Mouse (Mus musculus) layer of hippocampus, postnatal 14 days (tissue): Measurements from ENCODE around the gene Celf5. TPM values are rescaled to one million over a fixed set of nuclear protein-coding genes. Genes with fewer than 3 reads are reported as not detected.
A peak's percentile ranks its signal among the peaks of the same experiment; 100 is the strongest.

Experiments used
- DNase-seq, 2 experiments: peaks; one replicate each; pipeline ENCODE4 v3.0.0; 2021 to 2022; ENCODE audit warnings: low spot score in 2 of 2, mixed read lengths in 1 of 2
- microRNA-seq, 2 experiments: library from miRNA; unstranded; fragments of <30 nt; microRNA quantifications; one replicate each; pipeline ENCODE4 v1.2.0; 2021
- total RNA-seq, 2 experiments: library from RNA; stranded (reverse); gene quantifications; 2 replicates each; pipeline ENCODE4 v1.2.3; 2021

The Celf5 gene
- total RNA-seq, 2 experiments from 2014 or later: 266 to 272 TPM

- no peak for DNase-seq
Measured at GRCm38 (mm10) chr10:81418216-81419070, 64.1 kb downstream of the Celf5 start.

GRCm38 (mm10) chr10:81417227-81418215 is 65.0 kb downstream of the Celf5 start:
- no peak for DNase-seq

GRCm38 (mm10) chr10:81416581-81417226 is 65.8 kb downstream of the Celf5 start:
- peak; percentile 86 to 90 for DNase-seq

- no peak for DNase-seq
Measured at GRCm38 (mm10) chr10:81415549-81416310, 66.8 kb downstream of the Celf5 start.

GRCm38 (mm10) chr10:81415146-81415545 is 67.4 kb downstream of the Celf5 start:
- DNase-seq: no peak

- no peak for DNase-seq
Measured at GRCm38 (mm10) chr10:81414682-81415081, 67.8 kb downstream of the Celf5 start.

GRCm38 (mm10) chr10:81413310-81414261 is 68.9 kb downstream of the Celf5 start:
- peak; percentile 75 to 79 for DNase-seq

GRCm38 (mm10) chr10:81412586-81413309 is 69.8 kb downstream of the Celf5 start:
- DNase-seq: no peak

GRCm38 (mm10) chr10:81411471-81412400 is 70.8 kb downstream of the Celf5 start:
- peak in 1 of 2 experiments; percentile 70 for DNase-seq

GRCm38 (mm10) chr10:81410981-81411380 is 71.5 kb downstream of the Celf5 start:
- DNase-seq: no peak

- DNase-seq: no peak
Measured at GRCm38 (mm10) chr10:81410350-81410749, 72.2 kb downstream of the Celf5 start.

- DNase-seq: no peak
Measured at GRCm38 (mm10) chr10:81409330-81409729, 73.2 kb downstream of the Celf5 start.

Small RNA genes within 50 kb of the gene (microRNA-seq; reads per million reads assigned to microRNA genes)
- gene Gm25595: 0 reads per million in 2 experiments
- gene Mir1191b: 0 to 0.23 reads per million in 2 experiments

Other genes starting within 250 kb of the Celf5 start
- 10 to 100 TPM; 58.8 to 63.0 TPM for gene Zfr2, start 249.6 kb downstream of the Celf5 start, total RNA-seq
- 100 to 1,000 TPM; 246 to 268 TPM for gene Matk, start 229.8 kb downstream of the Celf5 start, total RNA-seq
- gene Mrpl54, start 215.8 kb downstream of the Celf5 start, total RNA-seq: 10 to 100 TPM; 36.5 to 50.4 TPM
- gene Apba3, start 215.7 kb downstream of the Celf5 start, total RNA-seq: 10 to 100 TPM; 39.9 to 41.8 TPM
- 1 to 10 TPM; 1.6 to 2.5 TPM for gene Tjp3, start 191.1 kb downstream of the Celf5 start, total RNA-seq
- 100 to 1,000 TPM; 330 to 352 TPM for gene Pip5k1c, start 189.7 kb downstream of the Celf5 start, total RNA-seq
- gene Cactin, start 161.6 kb downstream of the Celf5 start, total RNA-seq: 10 to 100 TPM; 22.4 to 25.8 TPM
- gene Tbxa2r, start 154.0 kb downstream of the Celf5 start, total RNA-seq: 1 to 10 TPM; 1.8 to 2.2 TPM
- gene Gipc3, start 139.4 kb downstream of the Celf5 start, total RNA-seq: 1 to 10 TPM; 1.4 to 1.5 TPM
- 10 to 100 TPM; 24.0 to 40.0 TPM for gene Hmg20b, start 132.2 kb downstream of the Celf5 start, total RNA-seq
- gene Mfsd12, start 125.2 kb downstream of the Celf5 start, total RNA-seq: 10 to 100 TPM; 40.8 to 45.8 TPM
- 1 to 10 TPM in 1 of 2 experiments, under 1 TPM in 1; 0.92 to 1.0 TPM for gene 4930404N11Rik, start 116.9 kb downstream of the Celf5 start, total RNA-seq
- gene Fzr1, start 104.2 kb downstream of the Celf5 start, total RNA-seq: 10 to 100 TPM; 68.6 to 73.2 TPM
- gene Dohh, start 98.3 kb downstream of the Celf5 start, total RNA-seq: 10 to 100 TPM; 73.7 to 74.3 TPM
- gene Gm48551, start 98.2 kb downstream of the Celf5 start, total RNA-seq: 1 to 10 TPM; 3.1 to 4.5 TPM
- 1 to 10 TPM; 2.8 to 5.4 TPM for gene Gm48552, start 93.7 kb downstream of the Celf5 start, total RNA-seq
- gene Smim24, start 89.7 kb downstream of the Celf5 start, total RNA-seq: 1 to 10 TPM; 1.1 to 1.5 TPM
- gene Nfic, start 27.1 kb downstream of the Celf5 start, total RNA-seq: 10 to 100 TPM; 66.7 to 70.9 TPM
- gene Ncln, start 13.7 kb upstream of the Celf5 start, total RNA-seq: 10 to 100 TPM; 79.7 to 95.2 TPM
- gene S1pr4, start 17.4 kb upstream of the Celf5 start, total RNA-seq: under 1 TPM; 0.39 to 0.57 TPM
- gene Gna15, start 41.5 kb upstream of the Celf5 start, total RNA-seq: 1 to 10 TPM; 2.4 to 4.2 TPM
- gene Gna11, start 62.5 kb upstream of the Celf5 start, total RNA-seq: 100 to 1,000 TPM; 120 to 121 TPM
- 100 to 1,000 TPM; 639 to 673 TPM for gene Aes, start 76.8 kb upstream of the Celf5 start, total RNA-seq
- gene Tle2, start 91.9 kb upstream of the Celf5 start, total RNA-seq: 10 to 100 TPM; 23.3 to 25.9 TPM
- 1 to 10 TPM; 2.0 to 3.5 TPM for gene Tle6, start 118.4 kb upstream of the Celf5 start, total RNA-seq
- 1 to 10 TPM; 2.6 to 2.8 TPM for gene BC025920, start 123.6 kb upstream of the Celf5 start, total RNA-seq
- gene Sirt6, start 145.1 kb upstream of the Celf5 start, total RNA-seq: 10 to 100 TPM; 27.8 to 30.3 TPM
- gene Ankrd24, start 145.8 kb upstream of the Celf5 start, total RNA-seq: 10 to 100 TPM; 32.5 to 36.3 TPM
- 1 to 10 TPM; 3.5 to 3.9 TPM for gene Gm10778, start 166.3 kb upstream of the Celf5 start, total RNA-seq
- 10 to 100 TPM in 1 of 2 experiments, 1 to 10 TPM in 1; 8.0 to 11.5 TPM for gene Zfp433, start 222.1 kb upstream of the Celf5 start, total RNA-seq